Mouse (Mus musculus) megakaryocyte-erythroid progenitor cell, adult 5 weeks (primary cell): ENCODE results near the gene Mrps11. TPM values are rescaled to one million over a fixed set of nuclear protein-coding genes. Genes with fewer than 3 reads are reported as not detected.

Experiments
- polyA plus RNA-seq: library from polyadenylated mRNA; stranded (reverse); fragments of >175 nt; gene quantifications from 2 replicates; pipeline ENCODE4 v1.2.3, GENCODE M21; 2012

Mrps11 gene
- polyA plus RNA-seq: 43.0 TPM in 2 replicates

GRCm38 (mm10) chr7:78782639-78783581 is at the start of gene Mrps11, which contains the start of gene Mrpl46:
Gene Mrps11 (plus strand): TSS chr7:78783119.
Gene Mrpl46 (minus strand): TSS chr7:78783531.

DNA sequence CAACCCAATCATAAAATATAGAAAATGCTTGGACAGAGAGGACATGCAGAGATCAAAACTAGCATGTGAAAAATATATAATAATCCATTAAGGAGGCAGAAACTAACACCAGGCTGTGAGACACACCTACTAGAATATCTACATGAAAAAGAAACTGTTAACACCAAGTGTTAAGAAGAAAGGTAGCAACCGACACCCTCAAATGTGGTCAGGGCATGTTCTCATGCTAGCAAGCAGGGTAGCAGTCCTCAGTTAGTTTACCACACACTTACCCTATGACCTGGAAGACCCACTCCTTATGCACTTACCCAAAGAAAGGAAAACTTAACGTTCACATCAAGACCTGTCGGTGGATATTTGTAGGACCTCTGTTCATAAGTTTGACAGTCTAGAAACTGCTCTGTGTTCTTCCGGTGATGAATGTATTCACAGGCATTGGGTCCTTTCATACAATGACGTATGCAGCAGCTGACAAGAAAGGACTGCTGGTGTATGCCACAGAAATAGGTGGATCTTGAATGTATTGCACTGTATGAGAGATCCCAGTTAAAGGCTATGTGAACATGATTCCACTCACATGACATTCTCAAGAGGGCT is 45.2 kb upstream of the Mrps11 start, which contains the start of gene Ntrk3:
Ntrk3 (minus strand) TSS at position 399 of the 597 bp plus-strand sequence.

Other genes starting within 250 kb of the Mrps11 start
- 0.02 TPM in 2 replicates for gene Ntrk3, start 45.1 kb upstream of the Mrps11 start, polyA plus RNA-seq
- 12.5 and 13.2 TPM in 2 replicates for gene Mrpl46, start 412 bp downstream of the Mrps11 start, polyA plus RNA-seq
- 3.9 and 4.4 TPM in 2 replicates for gene Det1, start 64.1 kb downstream of the Mrps11 start, polyA plus RNA-seq
- 38.8 and 49.4 TPM in 2 replicates for gene Aen, start 112.7 kb downstream of the Mrps11 start, polyA plus RNA-seq
- 26.3 and 29.7 TPM in 2 replicates for gene Isg20, start 130.3 kb downstream of the Mrps11 start, polyA plus RNA-seq